Mouse (Mus musculus) megakaryocyte, embryonic 14.5 days (primary cell): ENCODE measurements around the gene Tbc1d10c.

Experiments
- FLI1 ChIP-seq: IDR thresholded peaks from 2 replicates; pipeline ENCODE4 v1.6.1; 2012; ENCODE audit warnings: low read length, inconsistent platforms, mixed read lengths
- GATA1 ChIP-seq: IDR thresholded peaks from 3 replicates; pipeline ENCODE4 v1.6.1; 2012; ENCODE audit warnings: mixed read lengths, low read length, inconsistent platforms, borderline replicate concordance

DNA sequence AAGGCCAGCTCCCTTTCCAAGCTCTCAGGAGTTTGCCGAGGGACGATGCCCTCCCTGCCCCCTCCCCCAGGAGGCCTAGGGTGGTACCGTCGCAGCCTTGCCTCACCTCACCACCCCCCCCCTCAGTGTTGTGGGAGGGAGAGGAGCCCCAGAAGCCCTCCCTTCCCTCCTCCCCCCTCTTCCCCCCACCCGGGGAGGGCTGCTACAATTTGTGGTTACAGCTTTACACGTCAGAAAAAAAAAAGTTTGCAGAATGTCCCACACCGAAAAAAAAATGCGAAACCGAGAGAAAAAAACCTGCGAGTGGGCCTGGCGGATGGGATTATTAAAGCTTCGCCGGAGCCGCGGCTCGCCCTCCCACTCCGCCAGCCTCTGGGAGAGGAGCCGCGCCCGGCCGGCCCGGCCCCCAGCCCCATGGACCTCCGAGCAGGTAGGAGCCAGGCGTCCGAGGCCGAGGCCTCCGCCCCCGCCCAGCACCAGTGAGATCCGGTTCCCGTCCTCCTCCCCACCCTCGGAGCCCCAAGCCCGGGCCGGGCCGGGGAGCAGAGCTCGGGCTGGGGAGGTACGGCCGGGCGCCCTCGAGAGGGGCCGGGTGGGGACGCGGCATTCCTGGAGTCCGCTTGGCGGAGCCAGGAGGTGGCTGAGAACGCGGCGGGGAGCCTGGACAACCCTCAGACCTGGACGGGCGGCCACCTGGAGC, 23.1 kb upstream of the Tbc1d10c start, which contains the start of the genes Clcf1 and AC109138.7:
- no peak for TF ChIP-seq GATA1
- no peak for TF ChIP-seq FLI1
